ENCODE assay signal across 9 mouse cellular contexts in the genomic region with DNA sequence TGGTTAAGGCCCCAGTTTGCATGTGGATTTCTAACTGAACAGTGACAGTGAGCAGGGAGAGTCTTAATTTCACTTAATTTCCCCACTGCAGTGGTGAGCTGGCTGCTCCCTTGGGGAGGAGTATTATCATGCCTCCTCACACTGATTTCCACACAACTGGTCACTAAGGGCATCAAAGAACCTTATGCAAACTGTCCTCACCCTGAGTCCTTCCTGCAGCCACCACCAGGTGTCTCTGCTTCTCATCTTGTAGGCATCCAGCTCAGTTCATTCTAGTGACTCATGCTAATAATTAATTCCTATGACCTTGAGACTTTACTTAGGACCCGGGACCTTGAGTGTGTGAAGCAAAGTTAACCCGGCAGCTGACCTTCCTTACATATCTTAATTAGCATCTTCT.
DNase-seq lines count a peak whose midpoint lies in the region; ATAC-seq and TF ChIP-seq lines count a peak whose summit lies in the region.
"Had no signal": no experiment of that assay in that cellular context is flagged by ENCODE, and none has a peak within 500 bp of the region (broad histone marks: within the 10 kb centered on the region; RNA-seq: fewer than 3 reads in every experiment).

No protein-coding gene starts in this region.

- no peaks in the 10 kb centered on the region for H3K4me1 ChIP-seq in liver, embryonic 11.5 days (replicated peaks; ENCODE audit: control insufficient read depth, insufficient read depth, low read length)
- H3K4me1 ChIP-seq in liver, embryonic 14.5 days (replicated peaks; ENCODE audit: control insufficient read depth in 2 of 2, insufficient read depth in 2 of 2, low read length in 1 of 2): no peaks in the 10 kb centered on the region; a peak in 1 of 4 replicates
- H3K4me1 ChIP-seq: liver, embryonic 13.5 days had no signal

- DNase-seq in liver (peak; percentile 19), NIH3T3 (ENCODE audit: low read depth) (peak; percentile 37)
- no peak for DNase-seq in liver, embryonic 11.5 days (ENCODE audit: low spot score)
- DNase-seq in adrenal gland, postnatal 25 days: peak; percentile 61
- peak; percentile 2 to 10 (median 9) for DNase-seq in liver, embryonic 14.5 days (ENCODE audit: low read depth in 3 of 3, low spot score in 3 of 3)
- DNase-seq: liver, embryonic 13.5 days had no signal

- H3K27me3 ChIP-seq in liver, embryonic 11.5 days (replicated peaks; ENCODE audit: control insufficient read depth, insufficient read depth, low read length): no peaks in the 10 kb centered on the region
- H3K27me3 ChIP-seq in liver, embryonic 14.5 days (ENCODE audit: control insufficient read depth, insufficient read depth, low read length): no peaks in the 10 kb centered on the region
- H3K27me3 ChIP-seq: liver, embryonic 13.5 days had no signal

- TF ChIP-seq CTCF in liver, embryonic 14.5 days (IDR thresholded peaks at IDR 0.05; ENCODE audit: low read depth): peak; percentile 61

- TF ChIP-seq EP300 in liver, embryonic 14.5 days (IDR thresholded peaks at IDR 0.05; ENCODE audit: low read depth): 0 out of 2 replicates have a peak, but pooled peaks have one; percentile 10

- no peaks in the 10 kb centered on the region for H3K36me3 ChIP-seq in liver, embryonic 11.5 days (ENCODE audit: control insufficient read depth, insufficient read depth, low read length)
- no peaks in the 10 kb centered on the region for H3K36me3 ChIP-seq in liver, embryonic 14.5 days (replicated peaks; ENCODE audit: control insufficient read depth, insufficient read depth, low read depth)
- H3K36me3 ChIP-seq: liver, embryonic 13.5 days had no signal

- WGBS in liver, embryonic 11.5 days: 37% methylated on average over 2 of the region's 2 CpGs
- 34% methylated on average over 2 of the region's 2 CpGs for WGBS in liver, embryonic 14.5 days (ENCODE audit: insufficient replicate concordance)

- no peak overlapping the region for H3K4me2 ChIP-seq in liver, embryonic 11.5 days
- no peak overlapping the region for H3K4me2 ChIP-seq in liver, embryonic 14.5 days (ENCODE audit: low read depth)
- H3K4me2 ChIP-seq: liver, embryonic 13.5 days had no signal

- ATAC-seq in liver, embryonic 11.5 days (replicated peaks; ENCODE audit: low FRiP score): no peak
- ATAC-seq in erythroid progenitor cell, adult 5-6 weeks (replicated peaks; ENCODE audit: low FRiP score, poor library complexity, severe bottlenecking): peak; percentile 70; the same call in 1 of the 2 replicates
- no peak for ATAC-seq in liver, embryonic 14.5 days (ENCODE audit: insufficient read depth)
- ATAC-seq in erythroblast, adult 5-6 weeks (replicated peaks; ENCODE audit: low FRiP score, poor library complexity, severe bottlenecking): no peak

- no peak overlapping the region for H3K9ac ChIP-seq in liver, embryonic 11.5 days (ENCODE audit: low read depth, low read length)
- no peak overlapping the region for H3K9ac ChIP-seq in liver, embryonic 14.5 days (replicated peaks)
- H3K9ac ChIP-seq: liver, embryonic 13.5 days had no signal

- H3K4me3 ChIP-seq in liver, embryonic 11.5 days (ENCODE audit: low read depth, low read length): no peak overlapping the region
- no peak overlapping the region for H3K4me3 ChIP-seq in liver, embryonic 14.5 days (ENCODE audit: insufficient read depth in 1 of 2, low read depth in 2 of 2, low read length in 2 of 2)
- H3K4me3 ChIP-seq: erythroblast, embryonic 14.5 days; liver, embryonic 13.5 days had no signal

- H3K9me3 ChIP-seq in liver, embryonic 11.5 days (ENCODE audit: control insufficient read depth, low read length): no peaks in the 10 kb centered on the region
- no peaks in the 10 kb centered on the region for H3K9me3 ChIP-seq in liver, embryonic 14.5 days (ENCODE audit: control insufficient read depth, low read length)
- H3K9me3 ChIP-seq: liver, embryonic 13.5 days had no signal

- no peak overlapping the region for H3K27ac ChIP-seq in liver, embryonic 11.5 days (ENCODE audit: low read depth, low read length)
- H3K27ac ChIP-seq in liver, embryonic 14.5 days: no peak overlapping the region
- H3K27ac ChIP-seq: liver, embryonic 13.5 days had no signal
